Mouse (Mus musculus) kidney, postnatal 0 days (tissue): ENCODE measurements around the gene Ngef. TPM values are rescaled to one million over a fixed set of nuclear protein-coding genes. Genes with fewer than 3 reads are reported as not detected.

Experiments used
- ATAC-seq: fragments of 200-750 bp; cut with Nextera tagmentation; replicated peaks from 2 replicates; pipeline ENCODE4 v1.8.0; 2017; ENCODE audit warnings: low read depth, moderate number of reproducible peaks, moderate TSS enrichment, moderate library complexity; ENCODE audit not compliant: low FRiP score
- DNase-seq: peaks from one replicate; pipeline ENCODE4 v3.0.0-alpha.2; 2016; ENCODE audit warnings: low spot score
- H3K27ac ChIP-seq: fragments of 300-500 bp; sonication (generic); 2 replicates; pipeline ENCODE4 v1.5.1; 2014; ENCODE audit warnings: mild to moderate bottlenecking
- H3K27me3 ChIP-seq: fragments of 300-500 bp; sonication (generic); 2 replicates; pipeline ENCODE4 v1.6.1; 2014; ENCODE audit warnings: low read length, mixed read lengths; ENCODE audit not compliant: insufficient read depth
- H3K36me3 ChIP-seq: fragments of 300-500 bp; sonication (generic); 2 replicates; pipeline ENCODE4 v1.6.1; 2014; ENCODE audit warnings: low read length, mixed read lengths; ENCODE audit not compliant: insufficient read depth
- H3K4me1 ChIP-seq: fragments of 300-500 bp; sonication (generic); replicated peaks from 2 replicates; pipeline ENCODE4 v1.6.1; 2014; ENCODE audit warnings: antibody characterized with exemption, low read length, mixed read lengths; ENCODE audit not compliant: insufficient read depth
- H3K4me2 ChIP-seq: fragments of 300-500 bp; sonication (generic); 2 replicates; pipeline ENCODE4 v1.6.1; 2014; ENCODE audit warnings: mild to moderate bottlenecking, low read length, moderate library complexity, mixed read lengths
- H3K4me3 ChIP-seq: fragments of 300-500 bp; sonication (generic); replicated peaks from 2 replicates; pipeline ENCODE4 v1.5.1; 2014; ENCODE audit warnings: low read depth, low read length
- H3K9ac ChIP-seq: fragments of 300-500 bp; sonication (generic); 2 replicates; pipeline ENCODE4 v1.6.1; 2014; ENCODE audit warnings: low read depth, low read length
- H3K9me3 ChIP-seq: fragments of 300-500 bp; sonication (generic); replicated peaks from 2 replicates; pipeline ENCODE4 v1.6.1; 2016; ENCODE audit warnings: low read length, inconsistent platforms, mixed read lengths
- CTCF ChIP-seq: IDR thresholded peaks from 2 replicates; pipeline ENCODE4 v1.5.1; 2016; ENCODE audit warnings: antibody characterized with exemption, low read depth, mild to moderate bottlenecking, moderate library complexity
- WGBS: fragments of 180-500 bp; shearing (Covaris S2); extraction: QIAGEN DNeasy Blood & Tissue Kit; methylation state at CpG from one replicate; pipeline ENCODE4 v1.1.7; 2014; 5-methylcytosine and 5-hydroxymethylcytosine counted together
- polyA plus RNA-seq: library from polyadenylated mRNA; unstranded; fragments of >200 nt; fragmentation: Nextera tagmentation; extraction: Ambion mirVana; gene quantifications from 2 replicates; pipeline ENCODE4 v1.2.1, GENCODE M21; 2015

The Ngef gene
- polyA plus RNA-seq, 1 experiment from 2014 or later, result 4.4 TPM

GRCm38 (mm10) chr1:87594671-87595070 lies 21.0 kb upstream of the Ngef start:
- Histone ChIP-seq H3K27ac (no peak overlapping the region), H3K9me3 (no peaks in the 10 kb centered on the region), H3K4me1 (no peaks in the 10 kb centered on the region), H3K9ac (no peak overlapping the region), H3K36me3 (no peaks in the 10 kb centered on the region), H3K27me3 (no peaks in the 10 kb centered on the region), H3K4me3 (no peak overlapping the region), H3K4me2 (no peak overlapping the region)
- TF ChIP-seq CTCF, result no peak
- no peak for DNase-seq
- no peak for ATAC-seq
- WGBS, result 91% methylated on average over 10 of the region's 10 CpGs

DNA sequence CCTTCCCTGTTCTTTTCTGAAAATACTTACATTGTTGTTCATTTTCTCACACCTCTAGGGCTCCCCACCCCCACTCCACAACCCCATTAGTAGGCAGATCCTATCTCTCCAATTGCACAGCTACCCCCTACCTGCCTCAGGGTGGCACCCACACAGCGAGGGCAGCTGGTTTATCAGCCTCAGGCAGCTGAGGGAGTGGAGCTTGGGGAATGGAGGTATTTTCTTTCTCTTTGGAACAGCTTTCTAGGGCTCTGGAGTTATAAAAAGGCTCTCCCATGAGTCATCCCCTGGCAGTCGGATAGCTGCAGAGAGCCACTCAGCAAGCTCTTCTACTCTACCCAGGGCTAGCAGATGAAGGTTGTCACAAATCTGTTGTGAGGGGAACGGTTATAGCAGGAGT lies 20.6 kb upstream of the Ngef start:
- DNase-seq, result no peak
- Histone ChIP-seq H3K36me3 (no peaks in the 10 kb centered on the region), H3K9me3 (no peaks in the 10 kb centered on the region), H3K27ac (no peak overlapping the region), H3K27me3 (no peaks in the 10 kb centered on the region), H3K4me1 (no peaks in the 10 kb centered on the region), H3K9ac (no peak overlapping the region), H3K4me3 (no peak overlapping the region), H3K4me2 (no peak overlapping the region)
- 73% methylated on average over 3 of the region's 3 CpGs for WGBS
- no peak for TF ChIP-seq CTCF
- ATAC-seq, result no peak

- H3K9ac ChIP-seq, result no peak overlapping the region
- H3K9me3 ChIP-seq, result no peaks in the 10 kb centered on the region
- H3K4me1 ChIP-seq, result no peaks in the 10 kb centered on the region
- no peak overlapping the region for H3K27ac ChIP-seq
- DNase-seq (no peak), ATAC-seq (no peak)
- H3K4me2 ChIP-seq, result no peak overlapping the region
- no peak for TF ChIP-seq CTCF
- no peaks in the 10 kb centered on the region for H3K36me3 ChIP-seq
- 89% methylated on average over 8 of the region's 8 CpGs for WGBS
- no peaks in the 10 kb centered on the region for H3K27me3 ChIP-seq
- H3K4me3 ChIP-seq, result no peak overlapping the region
These were observed 16.3 kb upstream of the Ngef start for GRCm38 (mm10) chr1:87589980-87590379.

GRCm38 (mm10) chr1:87589162-87589561 lies 15.5 kb upstream of the Ngef start:
- Histone ChIP-seq H3K9me3 (no peaks in the 10 kb centered on the region), H3K4me3 (no peak overlapping the region), H3K27me3 (no peaks in the 10 kb centered on the region), H3K9ac (no peak overlapping the region), H3K4me2 (no peak overlapping the region), H3K4me1 (no peaks in the 10 kb centered on the region), H3K36me3 (no peaks in the 10 kb centered on the region), H3K27ac (no peak overlapping the region)
- no peak for ATAC-seq
- no peak for TF ChIP-seq CTCF
- 88% methylated on average over 7 of the region's 7 CpGs for WGBS
- DNase-seq, result no peak

DNA sequence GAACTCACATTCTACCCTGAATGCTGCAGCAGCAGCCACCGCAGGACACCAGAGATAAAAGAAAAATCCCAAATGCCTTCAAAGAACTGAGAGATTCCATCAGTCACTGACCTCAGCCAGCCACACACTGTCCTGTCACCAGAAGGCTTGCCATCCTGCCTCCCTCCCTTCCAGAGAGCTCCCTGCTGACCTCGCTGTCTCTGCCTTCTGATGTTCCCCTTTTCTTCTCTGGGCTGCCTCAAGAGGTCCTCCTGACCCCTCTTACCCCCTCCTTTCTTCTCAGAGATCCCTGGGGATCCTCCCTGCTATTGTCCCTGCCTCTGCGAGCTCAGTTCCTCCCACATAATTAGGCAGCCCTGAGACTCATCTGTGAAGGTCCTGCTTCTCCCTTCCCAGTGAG lies 7.2 kb upstream of the Ngef start:
- Histone ChIP-seq H3K4me3 (no peak overlapping the region), H3K27me3 (no peaks in the 10 kb centered on the region), H3K27ac (no peak overlapping the region), H3K9me3 (no peaks in the 10 kb centered on the region), H3K9ac (no peak overlapping the region), H3K4me1 (no peaks in the 10 kb centered on the region), H3K4me2 (no peak overlapping the region), H3K36me3 (no peaks in the 10 kb centered on the region)
- no peak for TF ChIP-seq CTCF
- WGBS, result 18% methylated on average over 3 of the region's 3 CpGs
- DNase-seq (no peak), ATAC-seq (no peak)

GRCm38 (mm10) chr1:87578965-87579364 lies 5.3 kb upstream of the Ngef start:
- no peak overlapping the region for H3K9ac ChIP-seq
- ATAC-seq (no peak), DNase-seq (no peak)
- 0 out of 2 replicates have a peak, but pooled peaks cover 3% of the 10 kb centered on the region for H3K4me1 ChIP-seq
- no peak for TF ChIP-seq CTCF
- no peak overlapping the region for H3K4me3 ChIP-seq
- 93% methylated on average over 6 of the region's 6 CpGs for WGBS
- no peaks in the 10 kb centered on the region for H3K9me3 ChIP-seq
- H3K36me3 ChIP-seq, result no peaks in the 10 kb centered on the region
- H3K27me3 ChIP-seq, result no peaks in the 10 kb centered on the region
- no peak overlapping the region for H3K27ac ChIP-seq
- H3K4me2 ChIP-seq, result no peak overlapping the region

GRCm38 (mm10) chr1:87574785-87575184 lies 1.1 kb upstream of the Ngef start:
- Histone ChIP-seq H3K36me3 (no peaks in the 10 kb centered on the region), H3K4me3 (no peak overlapping the region), H3K4me1 (0 out of 2 replicates have a peak, but pooled peaks cover 6% of the 10 kb centered on the region), H3K9ac (no peak overlapping the region), H3K9me3 (no peaks in the 10 kb centered on the region), H3K4me2 (no peak overlapping the region), H3K27me3 (no peaks in the 10 kb centered on the region), H3K27ac (peak overlapping the region; percentile 78)
- 29% methylated on average over 7 of the region's 7 CpGs for WGBS
- peak; percentile 65 for DNase-seq
- ATAC-seq, result peak; percentile 93
- no peak for TF ChIP-seq CTCF
